Mouse (Mus musculus) small intestine, adult 2 months (tissue): ENCODE results near the gene Cpne9.

Source experiments
- CTCF ChIP-seq: fragments of 200-500 bp; IDR thresholded peaks from 2 replicates; pipeline ENCODE4 v1.5.1; 2012; ENCODE audit warnings: low read depth, mild to moderate bottlenecking, control low read depth, inconsistent platforms, low read length, moderate library complexity, mixed read lengths; ENCODE audit not compliant: insufficient replicate concordance, insufficient read length; ENCODE audit errors: extremely low read depth
- POLR2A ChIP-seq: fragments of 200-500 bp; IDR thresholded peaks from 2 replicates; pipeline ENCODE4 v1.6.1; 2012; ENCODE audit warnings: low read depth, mild to moderate bottlenecking, control low read depth, inconsistent platforms, low read length, moderate library complexity

DNA sequence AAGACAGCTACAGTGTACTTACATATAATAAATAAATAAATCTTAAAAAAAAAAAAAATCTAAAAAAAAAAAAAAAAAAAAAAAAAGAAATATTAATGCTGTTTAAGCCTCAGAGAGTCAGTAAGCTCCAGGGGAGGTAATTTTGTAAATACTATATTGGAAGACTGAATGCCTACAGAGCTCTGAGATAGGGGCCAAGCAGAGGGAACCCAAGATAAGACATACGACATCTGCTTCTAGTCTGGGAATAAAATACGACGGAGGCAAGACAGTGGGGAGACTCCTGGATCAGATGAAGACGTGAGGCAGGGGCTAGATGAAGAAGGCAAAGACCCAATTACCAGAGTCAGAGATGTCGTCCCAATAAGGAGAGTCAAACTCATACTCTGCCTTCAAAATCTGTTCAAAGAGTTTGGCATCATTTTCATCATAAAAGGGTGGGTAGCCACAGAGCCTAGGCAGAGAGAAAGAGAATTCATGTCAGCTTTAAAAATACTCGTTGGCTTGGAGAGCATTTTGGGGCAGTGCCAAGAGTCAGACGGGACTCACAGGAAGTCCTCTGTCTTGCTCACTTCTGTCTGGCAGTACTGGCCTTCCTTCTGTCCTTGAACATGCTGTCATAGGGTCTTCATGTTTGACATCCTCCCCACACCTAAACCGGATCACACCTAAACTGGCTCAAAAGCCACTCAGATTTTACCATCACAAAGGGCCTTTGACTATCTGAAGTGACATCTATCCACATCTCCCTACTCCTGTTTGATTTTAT lies 54.9 kb downstream of the Cpne9 start:
- no peak for TF ChIP-seq CTCF
- no peak for TF ChIP-seq POLR2A
